Mouse (Mus musculus) cerebellum, adult 9-10 months (tissue): ENCODE measurements around the gene Ciz1.
A peak's percentile ranks its signal among the peaks of the same experiment; 100 is the strongest.

Source experiments
- DNase-seq: peaks from one replicate; pipeline ENCODE4 v3.0.0; 2022

Ciz1 gene

DNA sequence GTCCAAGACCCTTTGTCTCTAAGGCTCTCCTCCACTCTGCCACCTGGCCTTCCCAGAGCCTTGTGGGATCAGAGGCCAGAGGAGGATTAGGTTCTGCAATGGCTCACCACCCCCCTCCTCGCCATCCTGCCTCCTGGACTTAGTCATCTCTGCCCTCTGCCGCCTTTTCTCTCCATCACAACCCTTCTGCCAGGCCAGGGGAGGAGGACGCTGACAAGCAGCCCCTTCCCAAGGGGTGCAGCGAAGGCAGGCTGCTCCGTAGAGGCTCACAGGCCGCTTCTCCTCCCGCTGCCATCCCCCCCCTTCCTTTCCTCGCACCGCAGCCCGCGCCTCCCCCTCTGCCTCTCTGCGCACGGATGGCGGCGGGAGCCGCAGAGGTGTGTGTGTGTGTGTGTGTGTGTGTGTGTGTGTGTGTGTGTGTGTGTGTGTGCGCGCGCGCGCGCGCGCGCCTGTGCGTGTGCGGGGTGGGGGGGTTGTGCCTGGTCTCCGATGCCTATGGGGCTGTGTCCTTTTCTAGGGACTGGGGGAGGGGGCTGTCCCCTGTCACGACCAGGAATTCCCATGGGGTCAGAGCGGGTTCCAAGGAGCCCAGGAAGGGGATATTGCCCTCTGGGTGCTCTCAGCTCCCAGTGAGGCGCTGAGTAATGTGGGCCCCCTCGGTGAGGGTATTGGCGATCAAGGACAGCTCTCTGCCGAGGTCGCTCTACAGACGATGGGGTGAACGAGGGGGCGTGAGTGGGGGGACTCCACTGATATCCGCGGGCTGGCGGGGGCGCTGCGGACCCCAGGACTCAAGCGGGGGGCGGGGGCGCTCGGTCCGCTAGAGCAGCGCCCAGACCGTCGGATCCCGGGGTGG is at the start of gene Ciz1:
Ciz1 (plus strand) TSS at position 177 of the 856 bp plus-strand sequence.
- peak; percentile 84 for DNase-seq

DNA sequence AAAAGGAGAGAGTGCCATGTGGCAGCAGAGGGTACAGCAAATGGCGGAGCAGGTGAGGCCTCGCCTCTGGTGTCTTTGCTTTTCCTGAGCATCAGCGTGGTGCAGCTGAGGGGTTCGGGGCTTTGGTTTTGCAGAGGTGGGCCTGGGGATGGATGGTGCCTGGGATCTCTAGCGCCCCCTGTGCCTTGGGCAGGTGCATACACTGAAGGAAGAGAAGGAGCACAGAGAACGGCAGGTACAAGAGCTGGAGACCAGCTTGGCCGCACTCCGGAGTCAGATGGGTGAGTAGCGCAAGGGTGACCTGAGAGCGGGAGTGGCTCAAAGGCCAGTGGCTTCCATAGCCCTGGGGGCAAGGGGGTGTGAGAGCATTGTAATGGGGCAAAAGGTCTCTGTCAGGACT is 49.2 kb upstream of the Ciz1 start:
- no peak for DNase-seq

DNA sequence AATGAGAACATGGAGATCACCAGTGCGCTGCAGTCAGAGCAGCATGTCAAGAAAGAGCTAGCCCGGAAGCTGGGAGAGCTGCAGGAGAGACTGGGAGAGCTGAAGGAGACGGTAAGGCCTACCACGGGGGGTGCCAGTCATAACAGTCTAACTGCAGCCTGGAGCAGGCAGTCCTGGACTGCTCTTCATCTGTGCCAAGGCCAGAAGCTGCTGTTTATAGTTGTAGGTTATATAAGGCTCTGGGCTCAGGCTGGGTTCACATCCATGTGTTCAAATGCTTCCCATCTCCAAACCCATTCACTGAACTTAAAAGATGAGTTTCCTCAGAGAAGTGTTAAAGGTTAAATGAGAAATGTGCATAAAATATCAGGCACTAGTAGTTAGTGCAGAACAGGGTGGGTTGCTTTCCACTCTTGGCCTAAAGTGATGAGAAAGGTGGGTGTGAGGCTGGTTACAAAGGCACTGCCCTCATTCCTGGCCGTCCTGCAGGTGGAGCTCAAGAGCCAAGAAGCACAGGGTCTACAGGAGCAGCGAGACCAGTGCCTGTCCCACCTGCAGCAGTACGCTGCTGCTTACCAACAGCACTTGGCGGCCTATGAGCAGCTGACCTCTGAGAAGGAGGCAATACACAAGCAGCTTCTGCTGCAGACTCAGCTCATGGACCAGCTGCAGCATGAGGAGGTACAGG is 47.8 kb upstream of the Ciz1 start:
- DNase-seq: peak; percentile 85

DNA sequence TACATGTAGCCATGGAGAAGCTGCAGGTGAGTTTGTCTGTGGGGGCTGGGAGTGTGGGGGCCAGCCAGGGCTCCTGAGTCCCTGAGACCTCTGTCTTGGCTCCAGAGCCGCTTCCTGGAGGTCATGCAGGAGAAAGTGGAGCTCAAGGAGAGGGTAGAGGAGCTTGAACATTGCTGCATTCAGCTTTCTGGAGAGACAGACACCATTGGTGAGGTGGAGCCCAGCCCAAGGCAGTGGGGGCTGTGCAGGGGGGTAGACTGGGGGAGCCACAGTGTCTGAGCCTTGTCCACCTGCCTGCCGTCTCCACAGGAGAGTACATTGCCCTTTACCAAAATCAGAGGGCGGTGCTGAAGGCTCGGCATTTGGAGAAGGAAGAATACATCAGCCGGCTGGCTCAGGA is 46.5 kb upstream of the Ciz1 start:
- DNase-seq: no peak

DNA sequence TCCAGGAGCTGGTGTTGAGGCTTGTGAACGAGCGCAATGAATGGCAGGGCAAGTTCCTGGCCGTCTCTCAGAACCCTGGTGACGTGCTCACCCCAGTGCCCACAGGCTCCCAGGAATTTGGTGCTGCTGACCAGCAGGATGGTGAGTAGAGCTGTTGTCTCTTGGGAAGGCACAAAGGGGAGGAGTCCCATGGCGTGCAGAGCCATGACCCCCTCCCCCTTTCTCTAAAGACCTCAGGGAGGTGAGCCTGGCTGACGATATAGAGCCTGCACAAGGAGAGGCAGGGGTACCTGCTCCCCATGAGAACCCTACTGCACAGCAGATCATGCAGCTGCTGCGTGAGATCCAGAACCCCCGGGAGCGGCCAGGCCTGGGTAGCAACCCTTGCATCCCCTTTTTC is 46.0 kb upstream of the Ciz1 start:
- DNase-seq: no peak

DNA sequence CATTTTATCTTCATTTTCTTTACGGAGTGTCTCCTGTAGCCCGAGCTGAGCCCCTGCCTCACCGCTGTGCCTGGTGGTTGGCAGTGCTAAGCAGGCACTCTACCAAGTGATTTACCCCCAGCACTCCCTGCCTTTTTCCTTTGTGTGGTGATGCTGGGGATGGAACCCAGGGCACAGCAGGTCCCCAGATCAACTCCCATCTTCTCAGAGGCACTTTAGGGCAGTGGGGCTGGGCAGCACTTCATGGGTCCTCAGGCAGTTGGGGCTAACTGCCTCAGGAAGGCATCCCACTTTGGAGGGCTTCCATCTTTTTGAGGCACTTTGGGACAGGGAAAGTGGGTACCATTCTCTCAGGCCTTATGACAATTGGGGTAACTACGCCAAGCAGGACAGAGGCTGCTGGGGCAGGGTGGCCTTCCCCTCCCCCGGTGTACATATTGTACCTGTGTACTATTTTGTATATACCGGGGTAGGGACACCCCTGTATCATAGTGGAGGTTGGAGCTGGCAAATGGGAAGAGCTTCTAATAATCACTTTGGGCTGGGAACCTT is 44.8 kb upstream of the Ciz1 start:
- no peak for DNase-seq

DNA sequence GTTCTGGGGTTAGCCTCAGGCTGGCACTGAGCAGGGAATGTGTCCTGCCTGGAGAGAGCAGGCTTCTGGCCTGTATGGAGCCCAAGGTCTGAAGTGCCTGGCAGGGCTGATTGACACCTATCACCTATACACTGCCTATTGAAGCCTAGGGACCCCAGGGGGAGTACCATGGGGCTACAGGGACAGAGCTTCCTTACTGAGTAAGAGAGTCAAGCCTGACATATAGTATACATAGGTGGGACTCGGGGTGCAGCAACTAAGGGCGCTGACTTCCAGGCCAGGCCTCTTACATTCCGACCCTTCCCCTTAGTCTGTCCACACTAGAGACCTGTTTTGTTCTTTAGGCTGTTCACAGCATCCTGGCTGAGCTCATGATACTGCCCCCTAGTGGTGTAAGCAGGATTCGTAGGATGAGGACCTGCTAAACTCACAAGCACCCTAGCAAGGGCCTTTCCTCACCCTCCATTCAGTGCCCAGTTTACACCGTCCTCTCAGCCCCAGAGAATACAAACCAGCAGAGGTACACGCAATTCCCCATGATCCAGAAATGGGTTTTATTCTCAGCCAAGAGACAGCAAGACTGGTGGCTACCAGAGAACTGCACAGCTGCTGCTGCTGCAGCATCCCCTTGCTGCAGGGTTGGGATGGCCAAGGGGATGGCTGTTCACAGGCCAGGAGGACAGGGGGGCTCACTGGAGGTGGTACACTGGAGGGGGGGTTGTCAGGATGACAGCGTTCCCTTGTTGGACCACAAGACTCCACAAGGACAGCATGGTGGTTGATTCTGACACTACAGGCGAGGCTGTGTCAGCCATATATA is 44.0 kb upstream of the Ciz1 start:
- DNase-seq: peak; percentile 86

DNA sequence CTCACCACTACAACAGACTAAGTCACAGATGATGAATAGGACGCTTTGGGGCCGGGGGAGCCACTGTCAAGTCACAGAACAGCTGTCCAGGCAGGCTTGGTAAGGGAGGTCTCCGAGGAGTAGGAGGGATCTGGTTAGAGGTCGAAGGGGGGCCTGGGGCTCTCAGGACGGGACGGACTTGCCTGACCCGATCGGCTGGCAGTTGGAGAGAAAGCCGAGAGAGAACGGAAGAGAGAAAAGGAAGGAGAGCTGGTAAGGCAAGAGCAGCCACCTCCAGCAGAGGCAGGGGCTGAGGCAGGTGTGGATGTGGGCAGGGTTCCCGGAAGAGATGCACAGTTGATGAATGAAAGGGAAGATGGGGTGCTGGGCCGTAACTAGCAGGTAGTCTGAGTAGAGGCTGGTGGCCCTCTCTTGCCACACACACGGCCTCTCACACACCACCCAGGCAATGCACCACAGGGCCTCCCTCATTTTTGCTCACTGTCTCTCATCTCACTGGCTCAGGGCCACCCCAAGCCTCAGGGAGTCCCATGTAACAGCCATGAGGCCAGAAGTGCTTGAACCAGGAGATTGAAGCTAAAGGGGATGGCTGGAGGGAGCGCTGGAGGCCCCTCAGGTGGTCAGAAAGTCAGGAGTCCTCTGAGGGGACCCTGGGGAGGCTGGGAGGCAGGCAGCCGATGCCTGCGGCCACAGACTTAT is 43.1 kb upstream of the Ciz1 start:
- DNase-seq: no peak

DNA sequence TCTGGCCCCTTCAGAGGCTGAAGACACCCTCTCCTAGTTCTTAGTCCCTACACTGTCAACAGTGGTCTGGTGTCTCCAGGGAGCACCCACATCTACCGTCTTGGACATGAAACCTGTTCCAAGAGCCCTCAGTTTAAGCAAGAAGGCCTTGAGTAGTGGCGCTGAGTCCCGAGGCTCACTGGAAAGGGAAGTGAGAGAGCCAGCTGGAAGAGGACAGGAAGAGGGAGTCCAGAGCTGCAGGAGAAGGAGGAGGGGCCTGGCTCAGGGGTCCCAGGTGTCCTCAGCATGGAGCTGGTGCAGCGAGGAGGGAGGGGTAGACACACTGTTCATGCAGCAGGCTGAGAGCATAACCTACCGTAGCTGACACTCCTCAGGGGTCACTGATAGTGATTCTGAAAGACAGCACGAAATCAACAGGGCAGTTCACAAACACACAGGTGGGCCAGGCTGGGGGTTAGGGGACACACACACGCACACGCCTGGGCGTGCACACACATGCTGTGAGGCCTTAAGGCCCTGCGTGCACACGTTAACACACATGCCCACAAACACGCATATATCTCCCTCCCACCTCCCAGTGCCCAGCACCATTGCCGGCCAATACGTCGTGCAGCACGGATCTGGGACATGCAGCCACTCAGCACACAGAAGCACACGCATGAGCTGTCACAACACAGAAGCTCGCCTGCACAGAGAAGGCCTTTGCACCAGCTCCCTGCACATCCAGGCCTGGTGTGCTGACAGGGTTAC is 41.9 kb upstream of the Ciz1 start:
- DNase-seq: no peak

DNA sequence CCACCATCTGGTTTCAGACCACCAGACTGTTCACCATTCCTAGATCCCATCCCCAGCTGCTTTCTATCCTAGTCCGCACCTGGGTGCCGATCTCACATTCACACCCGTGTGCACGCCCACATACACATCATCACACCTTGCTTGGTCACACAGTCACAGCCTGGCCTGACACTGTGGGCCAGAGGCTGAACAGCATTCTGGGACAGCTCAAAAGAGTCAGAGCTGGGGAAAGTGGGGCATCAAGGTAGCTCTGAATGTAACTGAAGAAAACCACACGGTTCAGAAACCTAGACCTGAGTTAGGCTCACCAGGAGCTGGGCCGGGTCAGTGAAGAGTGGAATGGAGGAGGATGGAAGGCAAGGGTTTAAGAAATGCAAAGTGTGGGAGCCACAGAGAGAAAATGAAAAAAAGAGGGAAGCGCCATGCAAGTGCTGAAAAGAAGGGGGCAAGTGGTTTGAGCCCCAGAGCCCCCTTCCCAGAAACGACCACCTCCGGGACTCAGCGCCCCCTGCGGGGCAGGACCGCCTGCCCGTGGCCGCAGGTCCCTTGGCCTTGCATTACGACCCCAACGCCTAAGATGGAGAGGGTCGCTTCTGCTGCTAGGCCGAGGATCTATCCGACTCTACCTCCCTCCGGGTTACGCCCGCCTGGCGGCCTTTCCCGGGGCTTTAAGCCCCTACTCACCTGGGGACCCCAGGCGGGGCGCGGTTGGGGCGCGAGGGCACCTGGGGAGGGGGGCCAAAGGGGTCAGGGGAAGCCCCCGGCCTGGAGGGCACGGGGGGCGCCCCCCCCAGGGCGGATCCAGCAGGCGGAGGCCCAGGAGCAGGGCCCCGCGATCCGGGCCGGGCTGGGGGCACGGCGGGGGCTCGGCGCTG is 40.4 kb upstream of the Ciz1 start:
- DNase-seq: no peak

DNA sequence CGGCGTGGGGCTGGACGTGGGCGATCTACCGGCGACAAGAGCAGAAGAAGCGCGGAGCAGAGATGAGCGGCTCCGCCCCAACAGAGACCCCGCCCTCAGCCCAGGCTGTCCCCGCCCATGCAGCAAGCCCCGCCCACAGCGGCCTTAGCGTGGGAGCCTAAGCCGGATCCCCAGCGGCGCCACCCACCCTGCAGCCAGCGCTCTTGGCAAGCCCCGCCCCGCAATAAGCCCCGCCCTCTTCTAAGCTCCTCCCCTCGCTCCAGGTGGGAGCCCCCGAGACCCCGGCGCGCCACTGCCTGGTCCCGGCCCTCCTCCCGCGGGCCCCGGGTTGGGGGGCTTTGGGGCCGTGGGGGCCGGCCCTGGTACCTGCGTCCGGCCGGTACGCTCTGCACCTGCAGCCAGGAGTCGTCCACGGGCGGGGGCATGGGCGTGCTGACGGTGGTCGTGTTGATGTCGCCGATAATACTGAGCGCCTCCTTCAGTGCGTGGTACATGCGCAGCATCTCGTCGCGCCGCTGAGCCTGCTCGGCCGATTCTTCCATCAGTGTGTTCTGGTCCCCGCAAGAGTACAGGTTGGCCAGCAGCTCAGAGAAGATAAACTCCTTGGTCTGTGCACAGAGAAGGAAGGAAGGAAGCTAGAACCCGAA is 39.7 kb upstream of the Ciz1 start:
- DNase-seq: no peak

DNA sequence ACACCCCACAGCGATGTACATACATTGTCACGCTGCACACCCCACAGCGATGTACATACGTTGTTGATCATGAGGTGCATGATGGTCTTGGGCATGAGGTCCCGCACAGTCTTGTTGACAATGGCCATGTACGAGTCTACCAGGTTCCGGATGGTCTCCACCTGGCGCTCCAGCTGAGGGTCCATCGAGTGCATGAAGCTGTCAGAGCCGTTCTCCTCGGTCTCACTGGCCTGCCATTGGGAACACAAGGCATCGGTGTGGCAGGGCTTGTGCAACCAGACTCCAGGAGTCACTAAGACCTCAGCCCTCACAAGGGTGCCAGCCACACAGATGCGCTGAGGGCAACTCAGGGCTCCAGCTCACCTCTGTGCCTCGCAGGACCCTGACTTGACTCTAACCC is 37.3 kb upstream of the Ciz1 start:
- DNase-seq: no peak

DNA sequence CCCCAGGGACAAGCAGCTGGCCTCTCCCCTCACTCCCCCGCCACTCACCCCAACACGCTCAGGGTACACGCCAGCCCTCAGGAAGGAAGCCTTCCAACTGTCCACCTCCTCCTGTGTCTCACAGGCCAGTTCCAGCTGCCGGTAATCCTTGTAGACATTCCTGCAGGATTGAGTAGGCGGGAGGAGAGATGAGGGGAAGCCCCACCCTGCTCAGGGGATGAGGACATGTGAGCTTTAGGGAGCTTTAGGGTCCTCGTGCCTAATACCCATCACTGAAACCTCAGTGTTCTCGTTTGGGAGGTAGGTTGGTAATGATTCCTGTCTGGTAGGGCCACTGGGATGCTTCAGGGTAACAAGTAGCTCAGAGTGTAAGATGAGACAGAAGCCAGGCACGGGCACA is 36.4 kb upstream of the Ciz1 start:
- no peak for DNase-seq

DNA sequence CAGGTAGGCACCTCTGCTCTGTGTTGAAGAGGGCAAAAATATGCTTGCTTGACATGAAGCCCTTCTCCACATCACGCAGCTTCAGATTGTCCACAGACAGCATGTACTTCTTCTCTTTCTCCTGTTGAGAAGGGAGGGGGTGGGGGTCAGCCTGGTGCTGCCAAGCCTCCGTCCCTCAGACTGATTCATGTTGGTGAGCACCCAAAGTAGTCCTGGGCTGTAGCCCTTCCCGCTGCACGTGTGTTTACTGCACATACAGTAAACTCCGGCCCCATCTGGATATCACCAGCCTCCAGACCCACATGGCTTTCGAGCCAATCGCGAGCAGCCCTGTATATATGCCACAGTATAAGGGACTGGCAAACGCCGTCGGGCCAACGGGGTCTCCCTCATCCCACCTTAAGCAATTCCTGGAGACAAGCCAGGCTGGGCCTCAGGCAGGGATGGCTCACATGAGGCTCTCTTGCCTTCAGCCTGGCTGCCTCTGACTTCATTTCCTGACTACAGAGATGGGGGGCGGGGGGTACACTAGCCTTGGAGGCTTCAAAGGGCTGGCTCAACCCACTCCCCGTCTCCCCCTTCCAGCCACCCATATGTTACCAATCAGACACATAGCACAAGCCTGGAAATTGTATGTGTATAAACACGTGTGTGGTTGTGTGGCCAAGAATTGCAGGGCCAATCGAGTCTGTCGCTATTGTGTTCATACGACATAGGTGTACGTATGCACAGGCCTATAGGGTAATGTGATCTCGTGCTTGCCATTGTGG is 35.1 kb upstream of the Ciz1 start:
- DNase-seq: no peak

DNA sequence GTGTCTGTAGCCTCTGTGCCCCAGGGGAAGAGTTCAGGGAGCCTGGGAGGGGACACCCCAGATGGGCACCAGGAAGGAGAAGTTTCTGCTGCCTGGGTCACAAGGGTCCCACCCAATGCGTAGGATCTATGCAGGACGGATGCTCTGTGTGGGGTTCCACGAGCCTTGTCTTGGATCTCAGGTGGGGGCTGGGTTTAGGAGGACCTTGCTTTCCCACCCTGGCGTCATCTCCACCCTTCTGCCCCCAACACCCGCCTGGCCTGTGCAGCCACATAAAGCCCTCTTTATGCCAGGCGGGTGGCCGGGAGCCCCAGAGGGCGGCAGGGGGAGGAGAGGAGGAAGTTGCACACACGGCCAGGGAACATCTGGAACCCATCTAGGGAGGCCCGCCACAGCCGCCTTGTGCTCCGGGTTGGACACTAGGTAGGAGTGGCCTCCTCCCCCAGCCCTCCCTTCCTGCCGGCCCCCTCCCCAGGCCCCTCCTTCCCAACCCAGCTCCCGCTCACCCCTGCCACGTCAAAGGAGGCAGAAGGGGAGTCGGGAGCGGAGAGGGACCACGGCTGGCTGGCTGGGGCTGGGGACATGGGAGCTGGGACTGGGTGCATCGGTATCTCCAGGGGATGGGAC is 34.2 kb upstream of the Ciz1 start:
- no peak for DNase-seq

DNA sequence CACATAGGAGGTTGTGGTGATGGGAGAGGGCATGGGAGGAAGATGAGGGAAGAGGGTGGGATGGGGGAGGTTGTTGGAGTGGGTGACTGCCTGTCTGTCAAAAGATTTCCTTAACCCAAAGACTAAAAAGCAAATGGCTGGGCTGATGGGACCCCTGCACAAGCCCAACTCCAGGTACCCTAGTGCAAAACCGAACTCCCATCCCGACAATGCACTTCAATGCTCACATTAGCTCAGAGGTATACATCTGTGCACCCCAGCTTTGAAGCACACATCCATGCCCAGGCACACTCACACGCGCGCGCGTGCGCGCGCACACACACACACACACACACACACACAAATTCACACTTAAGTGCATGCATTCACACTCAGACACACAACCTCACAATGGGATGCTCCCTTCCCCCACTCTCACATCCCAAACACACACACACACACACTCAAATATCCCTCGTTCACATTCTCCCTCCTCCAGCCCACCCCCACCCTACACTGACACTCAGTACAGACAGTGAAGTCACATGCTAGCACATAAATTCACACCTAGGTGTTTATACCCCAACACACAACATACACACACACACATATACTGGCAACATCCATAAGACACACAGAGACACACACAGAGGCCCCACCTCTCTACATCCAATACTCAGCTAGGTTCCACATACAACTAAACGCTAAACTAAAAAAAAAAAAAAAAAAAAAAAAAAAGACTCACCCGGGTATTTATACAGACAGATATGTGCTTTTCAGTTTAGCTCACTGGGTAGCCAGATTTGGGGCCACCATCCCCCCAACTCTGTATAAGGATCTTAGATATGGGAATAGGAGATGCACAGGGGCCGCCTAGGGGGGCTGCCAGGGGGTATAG is 33.2 kb upstream of the Ciz1 start:
- no peak for DNase-seq

DNA sequence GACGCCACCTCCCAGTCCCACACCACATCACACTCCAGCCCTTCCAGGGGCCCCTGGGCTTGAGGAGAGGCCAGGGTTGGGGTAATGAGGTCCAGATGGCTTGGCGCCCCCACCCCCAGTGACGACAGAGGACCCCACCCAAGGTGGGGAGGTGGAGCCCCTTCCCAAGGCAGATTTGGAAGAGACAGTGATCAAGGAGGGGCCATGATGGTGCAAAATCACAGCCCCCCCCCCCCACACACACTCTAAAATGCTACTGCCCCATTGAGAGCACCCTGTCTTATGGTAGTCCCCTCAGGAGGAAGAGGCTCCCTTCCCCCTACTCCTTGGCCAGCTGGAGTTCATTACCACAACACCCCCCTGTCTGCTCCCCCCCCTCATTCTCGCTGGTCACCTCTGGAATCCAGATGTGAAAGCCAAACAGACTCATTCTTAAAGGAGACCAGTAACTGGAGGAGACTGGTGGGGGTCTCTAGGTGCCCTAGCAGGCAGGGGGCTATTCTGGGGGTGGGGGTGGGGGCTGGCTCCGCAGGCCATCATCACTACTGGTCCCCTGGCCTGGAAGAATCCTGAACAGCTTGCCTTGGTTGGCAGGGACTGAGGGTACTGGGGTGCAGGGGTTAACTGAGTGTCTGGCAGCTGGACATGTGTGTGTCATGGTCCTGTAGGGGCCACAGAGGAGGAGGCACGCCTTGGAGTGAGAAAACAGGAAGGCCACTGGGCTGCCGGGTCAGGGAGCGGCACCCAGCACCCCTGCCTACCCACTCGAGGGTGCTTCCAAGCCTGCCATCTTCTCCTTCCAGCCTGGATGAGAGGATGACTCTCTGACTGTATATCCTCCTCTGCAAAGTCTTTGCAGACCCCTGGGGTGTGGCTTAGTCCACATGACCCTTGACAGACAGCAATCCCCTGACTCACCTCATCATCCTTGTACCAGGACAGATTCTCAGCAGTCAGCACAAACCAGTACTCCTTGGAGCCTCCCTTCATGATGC is 32.2 kb upstream of the Ciz1 start:
- no peak for DNase-seq
